Mouse (Mus musculus): Measurements from ENCODE around the gene Tut7.

DNA sequence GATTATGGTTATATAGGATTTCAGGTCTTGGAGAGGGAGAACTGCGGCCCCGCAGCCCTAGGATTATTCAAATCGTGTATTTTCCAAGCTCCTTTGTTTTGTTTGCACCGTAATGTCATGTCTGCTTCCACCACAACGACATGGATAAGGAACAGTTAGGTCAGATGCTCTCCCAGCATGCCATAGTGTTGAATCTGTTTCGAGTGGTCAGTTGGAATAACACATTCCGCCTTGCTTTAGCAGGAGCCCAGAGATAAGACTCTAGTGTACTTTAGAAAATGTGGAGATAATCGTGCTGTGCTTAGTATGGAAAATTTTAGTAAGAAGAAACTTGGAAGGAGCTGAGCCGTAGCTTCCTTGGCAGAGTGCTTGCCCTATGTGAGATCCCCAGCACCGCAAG lies 27.4 kb upstream of the Tut7 start:
- no peak for TF ChIP-seq CTCF (conservative IDR thresholded peaks at IDR 0.05; ENCODE audit: low read length)
- no peak for TF ChIP-seq POU5F1 (IDR thresholded peaks at IDR 0.05; ENCODE audit: borderline replicate concordance, low read length)
- TF ChIP-seq NANOG (IDR thresholded peaks at IDR 0.05; ENCODE audit: borderline replicate concordance, low read length): no peak
